Mouse (Mus musculus) neural tube, embryonic 12.5 days (tissue): Measurements from ENCODE around the gene Rapgef2. TPM values are rescaled to one million over a fixed set of nuclear protein-coding genes. Genes with fewer than 3 reads are reported as not detected.

Experiments used
- ATAC-seq: fragments of 200-750 bp; cut with Nextera tagmentation; 2 replicates; pipeline ENCODE4 v1.8.0; 2017; ENCODE audit warnings: low read depth, mild to moderate bottlenecking, moderate TSS enrichment, moderate library complexity; ENCODE audit not compliant: low FRiP score
- H3K27ac ChIP-seq: fragments of 300-500 bp; sonication (generic); 2 replicates; pipeline ENCODE4 v1.5.1; 2016
- H3K27me3 ChIP-seq: fragments of 300-500 bp; sonication (generic); replicated peaks from 2 replicates; pipeline ENCODE4 v1.6.1; 2016; ENCODE audit warnings: mild to moderate bottlenecking
- H3K36me3 ChIP-seq: fragments of 300-500 bp; sonication (generic); 2 replicates; pipeline ENCODE4 v1.6.1; 2016; ENCODE audit warnings: mild to moderate bottlenecking
- H3K4me1 ChIP-seq: fragments of 300-500 bp; sonication (generic); 2 replicates; pipeline ENCODE4 v1.6.1; 2016
- H3K4me2 ChIP-seq: fragments of 300-500 bp; sonication (generic); replicated peaks from 2 replicates; pipeline ENCODE4 v1.6.1; 2016; ENCODE audit warnings: mild to moderate bottlenecking
- H3K4me3 ChIP-seq: fragments of 300-500 bp; sonication (generic); 2 replicates; pipeline ENCODE4 v1.5.1; 2016
- H3K9ac ChIP-seq: fragments of 300-500 bp; sonication (generic); 2 replicates; pipeline ENCODE4 v1.6.1; 2016; ENCODE audit warnings: mild to moderate bottlenecking
- H3K9me3 ChIP-seq: fragments of 300-500 bp; sonication (generic); 2 replicates; pipeline ENCODE4 v1.6.1; 2016; ENCODE audit warnings: mild to moderate bottlenecking
- WGBS: fragments of 180-500 bp; shearing (Covaris S2); methylation state at CpG from one replicate; pipeline ENCODE4 v1.1.7; 2016; 5-methylcytosine and 5-hydroxymethylcytosine counted together
- polyA plus RNA-seq: library from polyadenylated mRNA; unstranded; fragments of >200 nt; fragmentation: Nextera tagmentation; extraction: Ambion mirVana; gene quantifications from 2 replicates; pipeline ENCODE4 v1.2.1, GENCODE M21; 2016

Rapgef2 gene
- polyA plus RNA-seq, 1 experiment from 2014 or later = 8.9 TPM

- Histone ChIP-seq H3K27ac (no peak overlapping the region), H3K9me3 (no peaks in the 10 kb centered on the region), H3K4me3 (no peak overlapping the region), H3K9ac (no peak overlapping the region), H3K36me3 (no peaks in the 10 kb centered on the region), H3K4me1 (peaks cover 14% of the 10 kb centered on the region; the same call in 1 of the 2 replicates), H3K27me3 (no peaks in the 10 kb centered on the region), H3K4me2 (no peak overlapping the region)
- no peak for ATAC-seq
Observed at GRCm38 (mm10) chr3:79138601-79139000, 147.7 kb downstream of the Rapgef2 start.

- H3K36me3 ChIP-seq = no peaks in the 10 kb centered on the region
- WGBS = 79% methylated on average over 3 of the region's 3 CpGs
- H3K4me3 ChIP-seq = no peak overlapping the region
- no peak overlapping the region for H3K27ac ChIP-seq
- no peaks in the 10 kb centered on the region for H3K9me3 ChIP-seq
- ATAC-seq = no peak
- no peak overlapping the region for H3K9ac ChIP-seq
- H3K4me2 ChIP-seq = no peak overlapping the region
- no peaks in the 10 kb centered on the region for H3K27me3 ChIP-seq
- H3K4me1 ChIP-seq = no peaks in the 10 kb centered on the region
Observed at GRCm38 (mm10) chr3:79130991-79131390, 155.3 kb downstream of the Rapgef2 start.

- H3K27ac ChIP-seq = no peak overlapping the region
- H3K4me3 ChIP-seq = no peak overlapping the region
- H3K4me1 ChIP-seq = no peaks in the 10 kb centered on the region
- 0 out of 2 replicates have a peak, but pooled peaks have one; percentile 29 for ATAC-seq
- no peak overlapping the region for H3K9ac ChIP-seq
- 79% methylated on average over 6 of the region's 6 CpGs for WGBS
- H3K36me3 ChIP-seq = no peaks in the 10 kb centered on the region
- no peak overlapping the region for H3K4me2 ChIP-seq
- no peaks in the 10 kb centered on the region for H3K27me3 ChIP-seq
- H3K9me3 ChIP-seq = no peaks in the 10 kb centered on the region
Observed at GRCm38 (mm10) chr3:79129044-79129600, 157.2 kb downstream of the Rapgef2 start.

GRCm38 (mm10) chr3:79127797-79128196 is 158.5 kb downstream of the Rapgef2 start:
- H3K27ac ChIP-seq = no peak overlapping the region
- whole genome bisulfite sequencing = 84% methylated on average over 2 of the region's 2 CpGs
- no peaks in the 10 kb centered on the region for H3K36me3 ChIP-seq
- H3K27me3 ChIP-seq = no peaks in the 10 kb centered on the region
- no peak overlapping the region for H3K9ac ChIP-seq
- no peak for ATAC-seq
- H3K4me1 ChIP-seq = no peaks in the 10 kb centered on the region
- no peak overlapping the region for H3K4me2 ChIP-seq
- H3K4me3 ChIP-seq = no peak overlapping the region
- H3K9me3 ChIP-seq = no peaks in the 10 kb centered on the region

- Histone ChIP-seq H3K27ac (no peak overlapping the region), H3K36me3 (no peaks in the 10 kb centered on the region), H3K9me3 (no peaks in the 10 kb centered on the region), H3K4me1 (no peaks in the 10 kb centered on the region), H3K27me3 (no peaks in the 10 kb centered on the region), H3K9ac (no peak overlapping the region), H3K4me2 (no peak overlapping the region), H3K4me3 (no peak overlapping the region)
- 93% methylated on average over 6 of the region's 6 CpGs for whole genome bisulfite sequencing
- ATAC-seq = no peak
Observed at GRCm38 (mm10) chr3:79126857-79127256, 159.5 kb downstream of the Rapgef2 start.

- no peaks in the 10 kb centered on the region for H3K27me3 ChIP-seq
- no peaks in the 10 kb centered on the region for H3K4me1 ChIP-seq
- no peaks in the 10 kb centered on the region for H3K36me3 ChIP-seq
- WGBS = 83% methylated on average over 7 of the region's 7 CpGs
- no peak overlapping the region for H3K27ac ChIP-seq
- no peak overlapping the region for H3K9ac ChIP-seq
- H3K4me2 ChIP-seq = no peak overlapping the region
- H3K9me3 ChIP-seq = no peaks in the 10 kb centered on the region
- H3K4me3 ChIP-seq = no peak overlapping the region
- ATAC-seq = no peak
Observed at GRCm38 (mm10) chr3:79121391-79121790, 164.9 kb downstream of the Rapgef2 start.

GRCm38 (mm10) chr3:79119983-79120382 is 166.3 kb downstream of the Rapgef2 start:
- H3K9ac ChIP-seq = no peak overlapping the region
- H3K4me2 ChIP-seq = no peak overlapping the region
- H3K27me3 ChIP-seq = no peaks in the 10 kb centered on the region
- no peaks in the 10 kb centered on the region for H3K9me3 ChIP-seq
- no peaks in the 10 kb centered on the region for H3K36me3 ChIP-seq
- H3K4me3 ChIP-seq = no peak overlapping the region
- no peak overlapping the region for H3K27ac ChIP-seq
- ATAC-seq = no peak
- 96% methylated on average over 12 of the region's 12 CpGs for WGBS
- no peaks in the 10 kb centered on the region for H3K4me1 ChIP-seq

GRCm38 (mm10) chr3:79110153-79110552 is 176.2 kb downstream of the Rapgef2 start:
- Histone ChIP-seq H3K27ac (no peak overlapping the region), H3K9me3 (0 out of 2 replicates have a peak, but pooled peaks cover 3% of the 10 kb centered on the region), H3K4me1 (no peaks in the 10 kb centered on the region), H3K27me3 (no peaks in the 10 kb centered on the region), H3K9ac (no peak overlapping the region), H3K4me2 (no peak overlapping the region), H3K4me3 (no peak overlapping the region), H3K36me3 (no peaks in the 10 kb centered on the region)
- no peak for ATAC-seq
- WGBS = 97% methylated on average over 6 of the region's 6 CpGs

GRCm38 (mm10) chr3:79108246-79108645 is 178.1 kb downstream of the Rapgef2 start:
- Histone ChIP-seq H3K4me1 (no peaks in the 10 kb centered on the region), H3K4me2 (no peak overlapping the region), H3K9me3 (0 out of 2 replicates have a peak, but pooled peaks cover 3% of the 10 kb centered on the region), H3K27me3 (no peaks in the 10 kb centered on the region), H3K27ac (no peak overlapping the region), H3K36me3 (no peaks in the 10 kb centered on the region), H3K4me3 (no peak overlapping the region), H3K9ac (no peak overlapping the region)
- 88% methylated on average over 6 of the region's 6 CpGs for WGBS
- no peak for ATAC-seq

GRCm38 (mm10) chr3:79106360-79106759 is 180.0 kb downstream of the Rapgef2 start:
- Histone ChIP-seq H3K36me3 (no peaks in the 10 kb centered on the region), H3K27ac (no peak overlapping the region), H3K4me2 (no peak overlapping the region), H3K9ac (no peak overlapping the region), H3K4me1 (no peaks in the 10 kb centered on the region), H3K9me3 (0 out of 2 replicates have a peak, but pooled peaks cover 3% of the 10 kb centered on the region), H3K4me3 (no peak overlapping the region), H3K27me3 (no peaks in the 10 kb centered on the region)
- no peak for ATAC-seq
- 86% methylated on average over 2 of the region's 2 CpGs for WGBS

GRCm38 (mm10) chr3:79103604-79104003 is 182.7 kb downstream of the Rapgef2 start:
- WGBS = 95% methylated on average over 9 of the region's 9 CpGs
- no peak overlapping the region for H3K9ac ChIP-seq
- 0 out of 2 replicates have a peak, but pooled peaks cover 3% of the 10 kb centered on the region for H3K9me3 ChIP-seq
- no peak overlapping the region for H3K4me2 ChIP-seq
- H3K27me3 ChIP-seq = no peaks in the 10 kb centered on the region
- no peak overlapping the region for H3K4me3 ChIP-seq
- no peak overlapping the region for H3K27ac ChIP-seq
- H3K36me3 ChIP-seq = no peaks in the 10 kb centered on the region; the same call in 1 of the 2 replicates
- ATAC-seq = no peak
- no peaks in the 10 kb centered on the region for H3K4me1 ChIP-seq

- H3K9me3 ChIP-seq = 0 out of 2 replicates have a peak, but pooled peaks cover 3% of the 10 kb centered on the region
- H3K27me3 ChIP-seq = no peaks in the 10 kb centered on the region
- no peaks in the 10 kb centered on the region for H3K4me1 ChIP-seq
- H3K27ac ChIP-seq = no peak overlapping the region
- no peak overlapping the region for H3K4me3 ChIP-seq
- WGBS = 95% methylated on average over 6 of the region's 6 CpGs
- H3K9ac ChIP-seq = no peak overlapping the region
- H3K36me3 ChIP-seq = peaks cover 5% of the 10 kb centered on the region; the same call in 1 of the 2 replicates
- no peak for ATAC-seq
- H3K4me2 ChIP-seq = no peak overlapping the region
Observed at GRCm38 (mm10) chr3:79101737-79102136, 184.6 kb downstream of the Rapgef2 start.

- Histone ChIP-seq H3K27me3 (no peaks in the 10 kb centered on the region), H3K9ac (no peak overlapping the region), H3K9me3 (no peaks in the 10 kb centered on the region), H3K4me2 (no peak overlapping the region), H3K4me1 (no peaks in the 10 kb centered on the region), H3K27ac (no peak overlapping the region), H3K4me3 (no peak overlapping the region), H3K36me3 (peaks cover 5% of the 10 kb centered on the region; the same call in 1 of the 2 replicates)
- no peak for ATAC-seq
- 95% methylated on average over 7 of the region's 7 CpGs for WGBS
Observed at GRCm38 (mm10) chr3:79100831-79101230, 185.5 kb downstream of the Rapgef2 start.
